Mouse (Mus musculus) hindbrain, embryonic 10.5 days (tissue): ENCODE data around the gene Slc17a4. TPM values are rescaled to one million over a fixed set of nuclear protein-coding genes. Genes with fewer than 3 reads are reported as not detected.

Experiments
- DNase-seq: peaks from one replicate; pipeline ENCODE4 v3.0.0-alpha.2; 2017; ENCODE audit warnings: low spot score
- H3K27ac ChIP-seq: fragments of 300-500 bp; sonication (generic); 2 replicates; pipeline ENCODE4 v1.5.1; 2016; ENCODE audit warnings: mild to moderate bottlenecking, moderate library complexity
- H3K27me3 ChIP-seq: fragments of 300-500 bp; sonication (generic); 2 replicates; pipeline ENCODE4 v1.6.1; 2016; ENCODE audit warnings: mild to moderate bottlenecking; ENCODE audit not compliant: poor library complexity, insufficient read depth, severe bottlenecking
- H3K36me3 ChIP-seq: fragments of 300-500 bp; sonication (generic); 2 replicates; pipeline ENCODE4 v1.6.1; 2016; ENCODE audit warnings: mild to moderate bottlenecking, moderate library complexity
- H3K4me1 ChIP-seq: fragments of 300-500 bp; sonication (generic); replicated peaks from 2 replicates; pipeline ENCODE4 v1.6.1; 2016; ENCODE audit warnings: mild to moderate bottlenecking
- H3K4me3 ChIP-seq: fragments of 300-500 bp; sonication (generic); 2 replicates; pipeline ENCODE4 v1.5.1; 2016; ENCODE audit warnings: mild to moderate bottlenecking, moderate library complexity
- H3K9me3 ChIP-seq: fragments of 300-500 bp; sonication (generic); 2 replicates; pipeline ENCODE4 v1.6.1; 2016; ENCODE audit warnings: mild to moderate bottlenecking, moderate library complexity
- WGBS: fragments of 180-500 bp; shearing (Covaris S2); methylation state at CpG from one replicate; pipeline ENCODE4 v1.1.7; 2016; 5-methylcytosine and 5-hydroxymethylcytosine counted together
- polyA plus RNA-seq: library from polyadenylated mRNA; unstranded; fragments of >200 nt; fragmentation: Nextera tagmentation; extraction: Ambion mirVana; gene quantifications from 2 replicates; pipeline ENCODE4 v1.2.1, GENCODE M21; 2016

Gene Slc17a4
- not detected in 2 replicates for polyA plus RNA-seq

- H3K9me3 ChIP-seq: no peaks in the 10 kb centered on the region
- H3K4me1 ChIP-seq: peaks cover 8% of the 10 kb centered on the region; the same call in 1 of the 2 replicates
- no peak within 1 kb of the TSS for H3K4me3 ChIP-seq
- 78% methylated on average over 9 of the region's 9 CpGs for WGBS
- no peak within 1 kb of the TSS for H3K27ac ChIP-seq
- no peaks in the 10 kb centered on the region for H3K36me3 ChIP-seq
- no peak for DNase-seq
- no peaks in the 10 kb centered on the region for H3K27me3 ChIP-seq
These were observed at the start of gene Slc17a4 for GRCm38 (mm10) chr13:23914376-23915167. Slc17a4 (minus strand) TSS chr13:23915009.

GRCm38 (mm10) chr13:23959776-23960175 is 45.0 kb upstream of the Slc17a4 start:
- WGBS: 44% methylated on average over 2 of the region's 2 CpGs
- DNase-seq: no peak
- Histone ChIP-seq H3K4me3 (no peak overlapping the region), H3K27ac (no peak overlapping the region), H3K9me3 (no peaks in the 10 kb centered on the region), H3K27me3 (no peaks in the 10 kb centered on the region), H3K4me1 (peaks cover 4% of the 10 kb centered on the region; the same call in 1 of the 2 replicates), H3K36me3 (no peaks in the 10 kb centered on the region)

DNA sequence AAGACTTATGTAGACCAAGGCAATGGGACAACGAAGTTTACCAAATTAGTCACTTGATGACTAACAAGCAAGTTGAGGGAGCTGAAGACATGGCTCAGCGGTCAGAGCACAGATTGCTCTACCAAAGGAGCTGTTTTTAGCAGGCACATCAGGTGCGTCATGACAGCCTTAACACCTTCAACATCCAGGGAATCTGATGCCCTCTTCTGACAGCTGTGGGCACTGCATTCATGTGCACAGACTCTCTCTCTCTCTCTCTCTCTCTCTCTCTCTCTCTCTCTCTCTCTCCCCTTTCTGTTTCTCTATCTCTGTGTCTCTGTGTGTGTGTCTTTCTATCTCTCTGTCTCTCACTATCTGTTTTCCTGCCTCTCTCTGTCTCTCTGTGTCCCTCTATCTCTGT is 36.1 kb upstream of the Slc17a4 start:
- Histone ChIP-seq H3K4me3 (no peak overlapping the region), H3K9me3 (no peaks in the 10 kb centered on the region), H3K27ac (no peak overlapping the region), H3K36me3 (no peaks in the 10 kb centered on the region), H3K4me1 (peaks cover 14% of the 10 kb centered on the region), H3K27me3 (no peaks in the 10 kb centered on the region)
- 75% methylated on average over 3 of the region's 3 CpGs for WGBS
- DNase-seq: no peak

- H3K4me3 ChIP-seq: no peak overlapping the region
- peak; percentile 50 for DNase-seq
- no peaks in the 10 kb centered on the region for H3K27me3 ChIP-seq
- no peak overlapping the region for H3K27ac ChIP-seq
- no peaks in the 10 kb centered on the region for H3K36me3 ChIP-seq
- H3K9me3 ChIP-seq: no peaks in the 10 kb centered on the region
- H3K4me1 ChIP-seq: peaks cover 14% of the 10 kb centered on the region
- 50% methylated on average over 14 of the region's 14 CpGs for WGBS
These were observed 34.9 kb upstream of the Slc17a4 start for GRCm38 (mm10) chr13:23949484-23950246.

- no peaks in the 10 kb centered on the region for H3K36me3 ChIP-seq
- H3K4me1 ChIP-seq: peaks cover 14% of the 10 kb centered on the region
- H3K9me3 ChIP-seq: no peaks in the 10 kb centered on the region
- 54% methylated on average over 2 of the region's 2 CpGs for WGBS
- no peak overlapping the region for H3K4me3 ChIP-seq
- no peaks in the 10 kb centered on the region for H3K27me3 ChIP-seq
- no peak overlapping the region for H3K27ac ChIP-seq
- no peak for DNase-seq
These were observed 31.4 kb upstream of the Slc17a4 start for GRCm38 (mm10) chr13:23946254-23946653.

DNA sequence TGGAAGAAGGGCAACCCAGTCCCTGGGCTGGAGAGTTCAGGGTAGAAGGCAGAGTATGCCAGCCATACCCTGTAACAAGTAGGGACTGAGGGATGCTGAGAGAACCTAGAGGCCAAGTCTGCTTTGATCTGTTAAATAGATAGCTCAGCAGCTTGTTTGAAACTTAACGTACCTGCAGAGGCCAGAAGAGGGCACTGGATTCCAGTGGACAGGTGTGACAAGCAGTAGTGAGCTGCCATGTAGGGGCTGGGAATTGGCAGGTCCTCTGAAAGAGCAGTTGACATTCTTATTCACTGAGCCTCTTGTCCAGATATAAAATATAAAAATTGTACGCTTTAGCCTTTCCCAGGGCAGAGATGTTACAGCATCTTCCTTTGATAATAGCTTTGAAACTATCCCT is 28.1 kb upstream of the Slc17a4 start:
- no peak overlapping the region for H3K27ac ChIP-seq
- no peaks in the 10 kb centered on the region for H3K9me3 ChIP-seq
- DNase-seq: no peak
- 48% methylated on average over 2 of the region's 2 CpGs for WGBS
- H3K4me3 ChIP-seq: no peak overlapping the region
- H3K36me3 ChIP-seq: no peaks in the 10 kb centered on the region
- H3K27me3 ChIP-seq: no peaks in the 10 kb centered on the region
- 0 out of 2 replicates have a peak, but pooled peaks cover 4% of the 10 kb centered on the region for H3K4me1 ChIP-seq

DNA sequence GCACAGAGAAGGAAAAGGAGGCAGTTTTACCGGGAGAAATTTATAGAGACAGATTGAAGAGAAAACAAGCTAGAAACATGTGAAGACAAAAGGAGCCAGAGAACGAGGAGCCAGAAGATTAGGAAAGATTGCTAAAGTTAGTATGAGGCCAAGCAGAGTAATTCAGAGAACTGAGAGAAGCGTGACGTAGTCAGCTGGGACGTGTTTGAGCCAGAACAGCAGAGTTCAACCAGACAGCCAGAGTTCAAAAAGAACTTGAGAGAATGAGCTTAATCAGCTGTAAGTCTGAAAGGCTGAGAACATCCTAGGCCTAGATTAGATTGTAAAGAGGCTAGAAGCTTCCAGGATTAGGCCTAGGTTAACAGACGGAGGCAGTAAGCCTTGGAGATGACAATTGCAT is 25.5 kb upstream of the Slc17a4 start:
- H3K4me3 ChIP-seq: no peak overlapping the region
- no peak for DNase-seq
- no peak overlapping the region for H3K27ac ChIP-seq
- no peaks in the 10 kb centered on the region for H3K36me3 ChIP-seq
- no peaks in the 10 kb centered on the region for H3K27me3 ChIP-seq
- WGBS: 74% methylated on average over 6 of the region's 6 CpGs
- no peaks in the 10 kb centered on the region for H3K9me3 ChIP-seq
- H3K4me1 ChIP-seq: no peaks in the 10 kb centered on the region

- 82% methylated on average over 1 of the region's 1 CpGs for WGBS
- Histone ChIP-seq H3K27ac (no peak overlapping the region), H3K36me3 (no peaks in the 10 kb centered on the region), H3K4me3 (no peak overlapping the region), H3K27me3 (no peaks in the 10 kb centered on the region), H3K9me3 (no peaks in the 10 kb centered on the region), H3K4me1 (no peaks in the 10 kb centered on the region)
- no peak for DNase-seq
These were observed 23.9 kb upstream of the Slc17a4 start for GRCm38 (mm10) chr13:23938699-23939098.

DNA sequence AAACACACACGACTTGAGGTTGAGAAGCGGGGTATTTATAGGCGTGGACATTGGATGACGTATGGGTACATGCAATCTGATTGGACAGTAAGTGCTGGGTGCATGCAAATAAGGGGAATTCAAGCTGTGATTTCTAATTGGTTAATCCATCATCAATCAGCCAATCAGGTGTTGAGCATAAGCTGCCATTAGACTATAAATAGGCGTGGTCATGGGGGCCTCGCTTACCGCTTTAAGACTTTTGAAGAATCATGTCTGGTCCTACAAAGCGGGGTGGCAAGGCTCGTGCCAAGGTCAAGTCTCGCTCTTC is 19.4 kb upstream of the Slc17a4 start, which contains the start of gene Hist1h2aa:
Gene Hist1h2aa, plus strand, starts transcription at position 252 of the 310 bp plus-strand sequence.
- 91% methylated on average over 10 of the region's 10 CpGs for WGBS
- no peak within 1 kb of the TSS for H3K4me3 ChIP-seq
- no peaks in the 10 kb centered on the region for H3K27me3 ChIP-seq
- no peaks in the 10 kb centered on the region for H3K36me3 ChIP-seq
- no peaks in the 10 kb centered on the region for H3K9me3 ChIP-seq
- H3K27ac ChIP-seq: no peak within 1 kb of the TSS
- no peak for DNase-seq
- H3K4me1 ChIP-seq: 0 out of 2 replicates have a peak, but pooled peaks cover 2% of the 10 kb centered on the region

GRCm38 (mm10) chr13:23933421-23934210 is 18.8 kb upstream of the Slc17a4 start, which contains the start of gene Hist1h2ba:
Hist1h2ba (minus strand) TSS chr13:23934156.
- Histone ChIP-seq H3K9me3 (no peaks in the 10 kb centered on the region), H3K4me1 (0 out of 2 replicates have a peak, but pooled peaks cover 2% of the 10 kb centered on the region), H3K36me3 (no peaks in the 10 kb centered on the region), H3K27ac (no peak within 1 kb of the TSS), H3K4me3 (no peak within 1 kb of the TSS), H3K27me3 (no peaks in the 10 kb centered on the region)
- 91% methylated on average over 39 of the region's 39 CpGs for WGBS
- DNase-seq: no peak

DNA sequence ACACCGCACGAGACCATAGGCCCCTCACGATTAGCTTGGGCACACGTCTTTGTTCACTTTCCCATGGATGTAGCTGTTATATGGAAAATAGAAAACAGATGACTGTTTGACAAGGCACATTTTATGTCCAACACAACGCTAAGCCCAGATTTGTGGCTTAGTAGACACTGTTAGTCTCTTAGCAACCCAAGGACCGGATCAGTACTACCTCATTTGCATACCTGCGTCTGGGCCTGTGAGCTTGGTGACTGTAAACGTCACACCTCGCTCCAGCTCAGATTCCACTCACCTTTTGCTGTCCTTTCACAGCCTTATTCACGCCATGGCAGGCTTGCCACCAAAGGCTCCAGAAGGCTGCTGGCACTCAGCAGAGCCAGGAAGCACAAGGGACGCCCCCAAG is 16.1 kb upstream of the Slc17a4 start:
- no peak overlapping the region for H3K27ac ChIP-seq
- H3K9me3 ChIP-seq: no peaks in the 10 kb centered on the region
- H3K4me3 ChIP-seq: no peak overlapping the region
- WGBS: 74% methylated on average over 11 of the region's 11 CpGs
- H3K27me3 ChIP-seq: no peaks in the 10 kb centered on the region
- H3K36me3 ChIP-seq: no peaks in the 10 kb centered on the region
- H3K4me1 ChIP-seq: 0 out of 2 replicates have a peak, but pooled peaks cover 2% of the 10 kb centered on the region
- no peak for DNase-seq

DNA sequence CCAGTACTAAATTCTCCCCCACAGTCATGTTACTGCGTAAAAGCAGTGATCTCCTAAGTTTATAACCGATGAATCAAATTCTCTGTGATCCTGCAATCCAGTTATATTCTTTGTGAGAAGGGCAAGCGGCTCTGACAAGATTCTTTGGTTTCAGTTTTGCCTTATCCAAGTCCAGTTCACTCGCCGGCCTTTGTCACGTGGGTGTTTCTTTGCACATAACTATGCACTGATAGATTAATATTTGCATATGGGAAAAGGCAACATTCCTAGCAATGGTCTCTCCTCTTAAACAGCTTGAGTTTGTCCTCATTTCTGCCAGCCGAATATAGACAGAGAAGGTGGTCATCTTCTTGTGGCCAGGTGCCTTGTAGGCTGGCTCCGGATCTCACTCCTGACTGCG is 15.7 kb upstream of the Slc17a4 start:
- Histone ChIP-seq H3K27ac (no peak overlapping the region), H3K9me3 (no peaks in the 10 kb centered on the region), H3K27me3 (no peaks in the 10 kb centered on the region), H3K4me3 (no peak overlapping the region), H3K36me3 (no peaks in the 10 kb centered on the region), H3K4me1 (0 out of 2 replicates have a peak, but pooled peaks cover 2% of the 10 kb centered on the region)
- DNase-seq: no peak
- 94% methylated on average over 9 of the region's 9 CpGs for WGBS
